Mouse (Mus musculus): ENCODE measurements at regions not wholly inside any gene's neighbourhood (a gene's known extent, or its start where the extent isn't known, plus 50 kb on each side); places are given as distances from the start of the nearest gene placed in this dataset.
A peak's percentile ranks its signal among the peaks of the same experiment; 100 is the strongest.

- Histone ChIP-seq H3K27me3 (ENCODE audit: control insufficient read depth, insufficient read depth, low read length, poor library complexity, severe bottlenecking) (no peaks in the 10 kb centered on the region), H3K27ac (ENCODE audit: insufficient read depth, low read length) (no peak overlapping the region), H3K4me1 (ENCODE audit: control insufficient read depth, insufficient read depth, low read length) (no peaks in the 10 kb centered on the region), H3K4me3 (ENCODE audit: low read depth, low read length) (no peak overlapping the region), H3K36me3 (ENCODE audit: control insufficient read depth, insufficient read depth, low read length, poor library complexity, severe bottlenecking) (no peaks in the 10 kb centered on the region), H3K9ac (ENCODE audit: low read depth, poor library complexity, severe bottlenecking) (no peak overlapping the region), H3K9me3 (replicated peaks; ENCODE audit: control insufficient read depth, insufficient read depth, low read length, poor library complexity, severe bottlenecking) (no peaks in the 10 kb centered on the region)
- TF ChIP-seq POLR2A (IDR thresholded peaks at IDR 0.05; ENCODE audit: insufficient read depth, low read length) (no peak), EP300 (IDR thresholded peaks at IDR 0.05; ENCODE audit: insufficient read depth, low read depth, low read length) (no peak), CTCF (IDR thresholded peaks at IDR 0.05; ENCODE audit: low read depth, low read length) (peak; percentile 2)
Observed at GRCm38 (mm10) chr8:27677143-27678106, 230.0 kb downstream of the Poteg start.

GRCm38 (mm10) chr8:27679164-27679563 is 231.7 kb downstream of the Poteg start:
- Histone ChIP-seq H3K36me3 (ENCODE audit: control insufficient read depth, insufficient read depth, low read length, poor library complexity, severe bottlenecking) (no peaks in the 10 kb centered on the region), H3K4me3 (ENCODE audit: low read depth, low read length) (no peak overlapping the region), H3K27ac (ENCODE audit: insufficient read depth, low read length) (no peak overlapping the region), H3K4me1 (ENCODE audit: control insufficient read depth, insufficient read depth, low read length) (no peaks in the 10 kb centered on the region), H3K27me3 (ENCODE audit: control insufficient read depth, insufficient read depth, low read length, poor library complexity, severe bottlenecking) (no peaks in the 10 kb centered on the region), H3K9me3 (replicated peaks; ENCODE audit: control insufficient read depth, insufficient read depth, low read length, poor library complexity, severe bottlenecking) (no peaks in the 10 kb centered on the region), H3K9ac (ENCODE audit: low read depth, poor library complexity, severe bottlenecking) (no peak overlapping the region)
- TF ChIP-seq CTCF (IDR thresholded peaks at IDR 0.05; ENCODE audit: low read depth, low read length) (peak; percentile 55), EP300 (IDR thresholded peaks at IDR 0.05; ENCODE audit: insufficient read depth, low read depth, low read length) (no peak)

GRCm38 (mm10) chr8:27721988-27722387 is 274.5 kb downstream of the Poteg start:
- H3K36me3 ChIP-seq (ENCODE audit: control insufficient read depth, insufficient read depth, low read length, poor library complexity, severe bottlenecking) = no peaks in the 10 kb centered on the region
- H3K4me1 ChIP-seq (ENCODE audit: control insufficient read depth, insufficient read depth, low read length) = no peaks in the 10 kb centered on the region
- H3K4me3 ChIP-seq (ENCODE audit: low read depth, low read length) = no peak overlapping the region
- H3K27me3 ChIP-seq (ENCODE audit: control insufficient read depth, insufficient read depth, low read length, poor library complexity, severe bottlenecking) = no peaks in the 10 kb centered on the region
- H3K9me3 ChIP-seq (replicated peaks; ENCODE audit: control insufficient read depth, insufficient read depth, low read length, poor library complexity, severe bottlenecking) = no peaks in the 10 kb centered on the region
- no peak overlapping the region for H3K27ac ChIP-seq (ENCODE audit: insufficient read depth, low read length)
- no peak overlapping the region for H3K9ac ChIP-seq (ENCODE audit: low read depth, poor library complexity, severe bottlenecking)
- TF ChIP-seq POLR2A (IDR thresholded peaks at IDR 0.05; ENCODE audit: insufficient read depth, low read length) = no peak
- no peak for TF ChIP-seq EP300 (IDR thresholded peaks at IDR 0.05; ENCODE audit: insufficient read depth, low read depth, low read length)
- no peak for TF ChIP-seq CTCF (IDR thresholded peaks at IDR 0.05; ENCODE audit: low read depth, low read length)

GRCm38 (mm10) chr8:27770296-27770695 is 322.8 kb downstream of the Poteg start:
- H3K4me3 ChIP-seq (ENCODE audit: low read depth, low read length) = no peak overlapping the region
- H3K27ac ChIP-seq (ENCODE audit: insufficient read depth, low read length) = no peak overlapping the region
- no peak overlapping the region for H3K9ac ChIP-seq (ENCODE audit: low read depth, poor library complexity, severe bottlenecking)
- H3K4me1 ChIP-seq (ENCODE audit: control insufficient read depth, insufficient read depth, low read length) = no peaks in the 10 kb centered on the region
- peaks cover 2% of the 10 kb centered on the region; the same call in 1 of the 2 replicates for H3K27me3 ChIP-seq (ENCODE audit: control insufficient read depth, insufficient read depth, low read length, poor library complexity, severe bottlenecking)
- no peaks in the 10 kb centered on the region for H3K9me3 ChIP-seq (replicated peaks; ENCODE audit: control insufficient read depth, insufficient read depth, low read length, poor library complexity, severe bottlenecking)
- H3K36me3 ChIP-seq (ENCODE audit: control insufficient read depth, insufficient read depth, low read length, poor library complexity, severe bottlenecking) = no peaks in the 10 kb centered on the region
- TF ChIP-seq POLR2A (IDR thresholded peaks at IDR 0.05; ENCODE audit: insufficient read depth, low read length) (no peak), CTCF (IDR thresholded peaks at IDR 0.05; ENCODE audit: low read depth, low read length) (no peak), EP300 (IDR thresholded peaks at IDR 0.05; ENCODE audit: insufficient read depth, low read depth, low read length) (no peak)

- Histone ChIP-seq H3K4me1 (ENCODE audit: control insufficient read depth, insufficient read depth, low read length) (no peaks in the 10 kb centered on the region), H3K27ac (ENCODE audit: insufficient read depth, low read length) (no peak overlapping the region), H3K4me3 (ENCODE audit: low read depth, low read length) (no peak overlapping the region), H3K9ac (ENCODE audit: low read depth, poor library complexity, severe bottlenecking) (no peak overlapping the region), H3K36me3 (ENCODE audit: control insufficient read depth, insufficient read depth, low read length, poor library complexity, severe bottlenecking) (no peaks in the 10 kb centered on the region), H3K9me3 (replicated peaks; ENCODE audit: control insufficient read depth, insufficient read depth, low read length, poor library complexity, severe bottlenecking) (no peaks in the 10 kb centered on the region), H3K27me3 (ENCODE audit: control insufficient read depth, insufficient read depth, low read length, poor library complexity, severe bottlenecking) (peaks cover 2% of the 10 kb centered on the region; the same call in 1 of the 2 replicates)
- no peak for TF ChIP-seq CTCF (IDR thresholded peaks at IDR 0.05; ENCODE audit: low read depth, low read length)
Observed at GRCm38 (mm10) chr8:27770803-27771202, 323.3 kb downstream of the Poteg start.

GRCm38 (mm10) chr8:27771250-27771649 is 323.8 kb downstream of the Poteg start:
- Histone ChIP-seq H3K9me3 (replicated peaks; ENCODE audit: control insufficient read depth, insufficient read depth, low read length, poor library complexity, severe bottlenecking) (no peaks in the 10 kb centered on the region), H3K36me3 (ENCODE audit: control insufficient read depth, insufficient read depth, low read length, poor library complexity, severe bottlenecking) (no peaks in the 10 kb centered on the region), H3K9ac (ENCODE audit: low read depth, poor library complexity, severe bottlenecking) (no peak overlapping the region), H3K4me3 (ENCODE audit: low read depth, low read length) (no peak overlapping the region), H3K4me1 (ENCODE audit: control insufficient read depth, insufficient read depth, low read length) (no peaks in the 10 kb centered on the region), H3K27me3 (ENCODE audit: control insufficient read depth, insufficient read depth, low read length, poor library complexity, severe bottlenecking) (peaks cover 2% of the 10 kb centered on the region; the same call in 1 of the 2 replicates), H3K27ac (ENCODE audit: insufficient read depth, low read length) (no peak overlapping the region)
- no peak for TF ChIP-seq POLR2A (IDR thresholded peaks at IDR 0.05; ENCODE audit: insufficient read depth, low read length)
- TF ChIP-seq CTCF (IDR thresholded peaks at IDR 0.05; ENCODE audit: low read depth, low read length) = no peak
- no peak for TF ChIP-seq EP300 (IDR thresholded peaks at IDR 0.05; ENCODE audit: insufficient read depth, low read depth, low read length)
